ENCODE assay signal across 8 mouse cellular contexts in genomic region chr14:45318426-45319236, GRCm38 (mm10). TPM values are rescaled to one million over a fixed set of nuclear protein-coding genes. Genes with fewer than 3 reads are reported as not detected.
A peak's percentile ranks its signal among the peaks of the same experiment; 100 is the strongest.
DNase-seq lines count a peak whose midpoint lies in the region; ATAC-seq and TF ChIP-seq lines count a peak whose summit lies in the region.

TSS of gene Ero1l (minus strand) at chr14:45318771.

- no peaks in the 10 kb centered on the region for H3K9me3 ChIP-seq in hindbrain, embryonic 16.5 days (ENCODE audit: control insufficient read depth, low read length)

- intact Hi-C loops in gastrocnemius, adult 2 months (cut with DNase I), result loop anchor here (10.0 kb wide), 1 partner anchor 104 kb away; the partner anchor contains the start of gene Gpr137c
- intact Hi-C loops in left cerebral cortex, adult 2 months (cut with DNase I), result loop anchor here (1.0 to 5.0 kb wide), 3 partner anchors 11 to 454 kb away; partner anchors contain the start of genes Gpr137c and Psmc6

- H3K4me1 ChIP-seq in hindbrain, embryonic 16.5 days (ENCODE audit: control insufficient read depth, insufficient read depth, low read depth, low read length), result peaks cover 11% of the 10 kb centered on the region

- ATAC-seq in common myeloid progenitor, adult 5-6 weeks (replicated peaks; ENCODE audit: low read depth, poor library complexity, severe bottlenecking), result peak; percentile 77
- ATAC-seq in hindbrain, embryonic 16.5 days, result peak; percentile 97

- no peaks in the 10 kb centered on the region for H3K27me3 ChIP-seq in hindbrain, embryonic 16.5 days (replicated peaks; ENCODE audit: control insufficient read depth, insufficient read depth, low read length)

- 1% methylated on average over 60 of the region's 74 CpGs for WGBS in hindbrain, embryonic 16.5 days
- 2% methylated on average over 68 of the region's 74 CpGs for WGBS in macrophage (ENCODE audit: missing documents)

- H3K27ac ChIP-seq in gastrocnemius, adult 2 months, result peak within 1 kb of the TSS; percentile 91
- H3K27ac ChIP-seq in hindbrain, embryonic 16.5 days (ENCODE audit: low read depth, low read length), result peak within 1 kb of the TSS; percentile 97
- H3K27ac ChIP-seq in left cerebral cortex, adult 2 months, result peak within 1 kb of the TSS; percentile 98
- peak within 1 kb of the TSS; percentile 67 for H3K27ac ChIP-seq in macrophage

- H3K79me2 ChIP-seq in macrophage (ENCODE audit: inconsistent target), result peaks cover 45% of the 10 kb centered on the region

- H3K36me3 ChIP-seq in hindbrain, embryonic 16.5 days (ENCODE audit: control insufficient read depth, insufficient read depth, low read length), result no peaks in the 10 kb centered on the region
- no peaks in the 10 kb centered on the region for H3K36me3 ChIP-seq in macrophage (ENCODE audit: inconsistent target)

- no peak for TF ChIP-seq CTCF in gastrocnemius, adult 2 months (IDR thresholded peaks at IDR 0.05)
- no peak for TF ChIP-seq CTCF in left cerebral cortex, adult 2 months (IDR thresholded peaks at IDR 0.05)

- H3K4me2 ChIP-seq in hindbrain, embryonic 16.5 days (ENCODE audit: low read length), result peak within 1 kb of the TSS; percentile 81

- DNase-seq in ZHBTc4 (ENCODE audit: low read depth, low spot score), result peak; percentile 88
- peak; percentile 90 for DNase-seq in gastrocnemius, adult 2 months
- DNase-seq in left cerebral cortex, adult 2 months (ENCODE audit: extremely low spot score in 1 of 2, low spot score in 2 of 2), result peak; percentile 88 to 89
- peak; percentile 71 for DNase-seq in retina, postnatal 7 days (ENCODE audit: low read depth, low spot score)
- peak; percentile 73 to 84 for DNase-seq in urinary bladder, adult 18-20 months (ENCODE audit: low spot score in 2 of 2)

- H3K9ac ChIP-seq in hindbrain, embryonic 16.5 days (ENCODE audit: low read depth, low read length), result peak within 1 kb of the TSS; percentile 91

- H3K4me3 ChIP-seq in gastrocnemius, adult 2 months, result peak within 1 kb of the TSS; percentile 98
- peak within 1 kb of the TSS; percentile 83 for H3K4me3 ChIP-seq in hindbrain, embryonic 16.5 days (ENCODE audit: low read length)
- peak within 1 kb of the TSS; percentile 97 for H3K4me3 ChIP-seq in left cerebral cortex, adult 2 months
- peak within 1 kb of the TSS; percentile 82 for H3K4me3 ChIP-seq in macrophage (ENCODE audit: inconsistent target)

RNA-seq across cellular contexts. Expression of gene Ero1l, which starts in this region (rescaled TPM):
- total RNA-seq in common myeloid progenitor, adult 5-6 weeks (2017), result 48.1 and 55.0 TPM in 2 replicates
- total RNA-seq in gastrocnemius, adult 2 months (2021), result 1 to 10 TPM; 5.2 to 6.9 TPM
- polyA plus RNA-seq in hindbrain, embryonic 16.5 days (2015; fragmentation: Nextera tagmentation; extraction: Ambion mirVana), result 21.5 and 24.8 TPM in 2 replicates
- total RNA-seq in left cerebral cortex, adult 2 months (2021), result 10 to 100 TPM; 43.8 to 49.4 TPM
- total RNA-seq in macrophage (2018; cell fraction: chromatin; rRNA removed), result 100 to 1,000 TPM in 8 of 26 experiments, 10 to 100 TPM in 18; 35.5 to 200 (median 70.2) TPM
- total RNA-seq in macrophage (2018; cell fraction: cytosol; rRNA removed), result 10 to 100 TPM; 19.4 to 49.5 (median 26.2) TPM
- 100 to 1,000 TPM in 2 of 26 experiments, 10 to 100 TPM in 24; 35.5 to 131 (median 71.8) TPM for total RNA-seq in macrophage (2018; cell fraction: nucleus; rRNA removed)
- polyA plus RNA-seq in macrophage (2018), result 14.7 to 22.5 TPM (median 19.4 TPM) in 3 replicates

Comparison
In these comparisons a context has a peak if more than half of its experiments do, and no peak if none do; other contexts are left out.
1. Peak in every context shown above with its lines: DNase-seq, ATAC-seq, H3K4me3 ChIP-seq and H3K27ac ChIP-seq.